Mouse (Mus musculus) liver, embryonic 14.5 days (tissue): Measurements from ENCODE around the gene Adam8.

Experiments used
- CTCF ChIP-seq: IDR thresholded peaks from 2 replicates; pipeline ENCODE4 v1.5.1; 2016; ENCODE audit warnings: antibody characterized with exemption, low read depth, control low read depth
- EP300 ChIP-seq: IDR thresholded peaks from 2 replicates; pipeline ENCODE4 v1.6.1; 2016; ENCODE audit warnings: antibody characterized with exemption, low read depth

- TF ChIP-seq CTCF (no peak), EP300 (no peak)
Measured at GRCm38 (mm10) chr7:140007781-140008180, 15.4 kb upstream of the Adam8 start.
